Mouse (Mus musculus) layer of hippocampus, postnatal 10 days (tissue): ENCODE results near the gene Mycbp2. TPM values are rescaled to one million over a fixed set of nuclear protein-coding genes. Genes with fewer than 3 reads are reported as not detected.

Experiments used
- DNase-seq, 2 experiments: peaks; one replicate each; pipeline ENCODE4 v3.0.0; 2021; ENCODE audit warnings: low spot score in 2 of 2
- total RNA-seq, 2 experiments: library from RNA; stranded (reverse); gene quantifications; 2 replicates each; pipeline ENCODE4 v1.2.3; 2021

The Mycbp2 gene
- total RNA-seq, 2 experiments from 2014 or later: 150 TPM

GRCm38 (mm10) chr14:103102731-103103335 is 243.8 kb downstream of the Mycbp2 start:
- DNase-seq: no peak

- DNase-seq: no peak
Observed at GRCm38 (mm10) chr14:103102246-103102645, 244.4 kb downstream of the Mycbp2 start.

- DNase-seq: no peak
Observed at GRCm38 (mm10) chr14:103101171-103101570, 245.4 kb downstream of the Mycbp2 start.

GRCm38 (mm10) chr14:103100296-103100695 is 246.3 kb downstream of the Mycbp2 start:
- no peak for DNase-seq

- DNase-seq: peak; percentile 80 to 82
Observed at GRCm38 (mm10) chr14:103099238-103099933, 247.2 kb downstream of the Mycbp2 start, which contains the start of gene Fbxl3. TSS of gene Fbxl3 (minus strand) at chr14:103099566.

- peak; percentile 69 to 84 for DNase-seq
Observed at GRCm38 (mm10) chr14:103098587-103099235, 247.9 kb downstream of the Mycbp2 start.

- no peak for DNase-seq
Observed at GRCm38 (mm10) chr14:103098213-103098586, 248.4 kb downstream of the Mycbp2 start.

GRCm38 (mm10) chr14:103096621-103097020 is 250.0 kb downstream of the Mycbp2 start:
- DNase-seq: no peak

GRCm38 (mm10) chr14:103095826-103096225 is 250.8 kb downstream of the Mycbp2 start:
- no peak for DNase-seq

GRCm38 (mm10) chr14:103095036-103095435 is 251.6 kb downstream of the Mycbp2 start:
- DNase-seq: no peak

GRCm38 (mm10) chr14:103093670-103094069 is 252.9 kb downstream of the Mycbp2 start:
- no peak for DNase-seq

- no peak for DNase-seq
Observed at GRCm38 (mm10) chr14:103093236-103093635, 253.4 kb downstream of the Mycbp2 start.

- peak; percentile 31 to 46 for DNase-seq
Observed at GRCm38 (mm10) chr14:103088624-103089023, 258.0 kb downstream of the Mycbp2 start.

GRCm38 (mm10) chr14:103087846-103088245 is 258.8 kb downstream of the Mycbp2 start:
- no peak for DNase-seq

- DNase-seq: no peak
Observed at GRCm38 (mm10) chr14:103086671-103087324, 259.8 kb downstream of the Mycbp2 start.

GRCm38 (mm10) chr14:103085840-103086533 is 260.6 kb downstream of the Mycbp2 start:
- no peak for DNase-seq

- no peak for DNase-seq
Observed at GRCm38 (mm10) chr14:103079209-103079977, 267.2 kb downstream of the Mycbp2 start.

GRCm38 (mm10) chr14:103078006-103078912 is 268.4 kb downstream of the Mycbp2 start:
- no peak for DNase-seq

- no peak for DNase-seq
Observed at GRCm38 (mm10) chr14:103077272-103078005, 269.2 kb downstream of the Mycbp2 start.
